Mouse (Mus musculus) MEL (cell line): ENCODE measurements around the gene Zfp462.

ENCODE experiments used
- CHD2 ChIP-seq: IDR thresholded peaks from 2 replicates; pipeline ENCODE4 v1.6.1; 2011; ENCODE audit warnings: low read length, improper control_type of control experiment
- CTCF ChIP-seq, 3 experiments: IDR thresholded peaks in 2 of 3; conservative IDR thresholded peaks in 1 of 3; 2 replicates each; pipeline ENCODE4 v1.5.1; 2011 to 2012; ENCODE audit warnings: low read length in 3 of 3, low read depth in 2 of 3, mild to moderate bottlenecking in 2 of 3, improper control_type of control experiment in 1 of 3, inconsistent platforms in 1 of 3, mixed read lengths in 1 of 3, moderate library complexity in 1 of 3; ENCODE audit not compliant: control insufficient read depth in 1 of 3, insufficient read depth in 1 of 3, poor library complexity in 1 of 3, severe bottlenecking in 1 of 3
- EP300 ChIP-seq, 2 experiments: IDR thresholded peaks; 2 replicates each; pipeline ENCODE4 v1.6.1; 2011; ENCODE audit warnings: improper control_type of control experiment in 2 of 2, low read length in 2 of 2, low read depth in 1 of 2, mild to moderate bottlenecking in 1 of 2
- GATA1 ChIP-seq: IDR thresholded peaks from 2 replicates; pipeline ENCODE4 v1.6.1; 2011; ENCODE audit warnings: low read depth, low read length, improper control_type of control experiment
- KAT2A ChIP-seq: conservative IDR thresholded peaks from 2 replicates; pipeline ENCODE4 v1.6.1; 2012; ENCODE audit warnings: low read depth, low read length, improper control_type of control experiment, inconsistent platforms
- NRF1 ChIP-seq: IDR thresholded peaks from 2 replicates; pipeline ENCODE4 v1.6.1; 2014; ENCODE audit warnings: low read depth, mild to moderate bottlenecking, inconsistent platforms, low read length, improper control_type of control experiment, moderate library complexity; ENCODE audit not compliant: poor library complexity, insufficient read depth, severe bottlenecking
- POLR2A ChIP-seq, 2 experiments: IDR thresholded peaks; 2 replicates each; pipeline ENCODE4 v1.6.1; 2011 to 2012; ENCODE audit warnings: low read length in 2 of 2, mild to moderate bottlenecking in 2 of 2, control low read depth in 1 of 2, improper control_type of control experiment in 1 of 2, low read depth in 1 of 2, moderate library complexity in 1 of 2; ENCODE audit not compliant: control insufficient read depth in 1 of 2, insufficient read depth in 1 of 2, poor library complexity in 1 of 2
- SMC3 ChIP-seq: IDR thresholded peaks from 2 replicates; pipeline ENCODE4 v1.6.1; 2011; ENCODE audit warnings: low read depth, low read length, improper control_type of control experiment
- ZKSCAN1 ChIP-seq: IDR thresholded peaks from 2 replicates; pipeline ENCODE4 v1.6.1; 2012; ENCODE audit warnings: low read depth, mild to moderate bottlenecking, inconsistent platforms, low read length, improper control_type of control experiment, moderate library complexity
- ZNF384 ChIP-seq: IDR thresholded peaks from 2 replicates; pipeline ENCODE4 v1.6.1; 2012; ENCODE audit warnings: low read depth, mild to moderate bottlenecking, inconsistent platforms, low read length, improper control_type of control experiment

GRCm38 (mm10) chr4:54960776-54961175 is 15.9 kb downstream of the Zfp462 start:
- TF ChIP-seq GATA1 (no peak), POLR2A (IDR thresholded peaks at IDR 0.05; ENCODE audit: control insufficient read depth in 1 of 2, insufficient read depth in 1 of 2, low read depth in 1 of 2, low read length in 2 of 2, poor library complexity in 1 of 2) (no peak), CTCF (IDR thresholded peaks at IDR 0.05 in 2 of 3, conservative IDR thresholded peaks at IDR 0.05 in 1 of 3; ENCODE audit: control insufficient read depth in 1 of 3, insufficient read depth in 1 of 3, low read depth in 2 of 3, low read length in 3 of 3, poor library complexity in 1 of 3, severe bottlenecking in 1 of 3) (no peak), CHD2 (no peak), ZNF384 (no peak), ZKSCAN1 (no peak), NRF1 (no peak), EP300 (IDR thresholded peaks at IDR 0.05; ENCODE audit: low read depth in 1 of 2, low read length in 2 of 2) (no peak), SMC3 (no peak), KAT2A (no peak)
